ENCODE assay signal across 9 mouse cellular contexts in genomic region chr19:38915677-38916076, GRCm38 (mm10). TPM values are rescaled to one million over a fixed set of nuclear protein-coding genes. Genes with fewer than 3 reads are reported as not detected.
DNase-seq lines count a peak whose midpoint lies in the region; ATAC-seq and TF ChIP-seq lines count a peak whose summit lies in the region.
"Had no signal": no experiment of that assay in that cellular context is flagged by ENCODE, and none has a peak within 500 bp of the region (broad histone marks: within the 10 kb centered on the region; RNA-seq: fewer than 3 reads in every experiment).

No protein-coding gene starts in this region.

- H3K4me1 ChIP-seq in kidney, adult 2 months (ENCODE audit: control insufficient read depth, insufficient read depth, low read length): no peaks in the 10 kb centered on the region
- H3K4me1 ChIP-seq in kidney, embryonic 16.5 days (ENCODE audit: insufficient read depth, low read length): no peaks in the 10 kb centered on the region
- no peaks in the 10 kb centered on the region; the same call in 1 of the 2 replicates for H3K4me1 ChIP-seq in G1E (ENCODE audit: insufficient read depth, low read depth, low read length)
- no peaks in the 10 kb centered on the region for H3K4me1 ChIP-seq in hindbrain, embryonic 15.5 days (replicated peaks)
- H3K4me1 ChIP-seq: lung, embryonic 15.5 days had no signal

- DNase-seq in kidney, adult 2 months: peak; percentile 50
- no peak for DNase-seq in G1E (ENCODE audit: low spot score)
- DNase-seq in cerebellum, postnatal 25 days: peak; percentile 31 to 62
- DNase-seq in lung, postnatal 25 days (ENCODE audit: low spot score): peak; percentile 42
- DNase-seq in Muller cell, postnatal 12 days (ENCODE audit: inconsistent ontology term): no peak

- no peak overlapping the region for H3K4me3 ChIP-seq in kidney, adult 2 months (ENCODE audit: insufficient read depth, low read depth, low read length)
- no peak overlapping the region for H3K4me3 ChIP-seq in kidney, embryonic 16.5 days (ENCODE audit: low read length)
- no peak overlapping the region for H3K4me3 ChIP-seq in C2C12 (ENCODE audit: insufficient read depth, poor library complexity, severe bottlenecking)
- H3K4me3 ChIP-seq in G1E (ENCODE audit: low read depth, low read length): no peak overlapping the region
- no peak overlapping the region for H3K4me3 ChIP-seq in hindbrain, embryonic 15.5 days
- H3K4me3 ChIP-seq: lung, embryonic 15.5 days had no signal

- no peak overlapping the region for H3K9ac ChIP-seq in kidney, embryonic 16.5 days (replicated peaks; ENCODE audit: low read length)
- no peak overlapping the region for H3K9ac ChIP-seq in hindbrain, embryonic 15.5 days
- H3K9ac ChIP-seq: lung, embryonic 15.5 days had no signal

- 49% methylated on average over 3 of the region's 3 CpGs for WGBS in kidney, adult 2 months
- 52% methylated on average over 3 of the region's 3 CpGs for WGBS in kidney, embryonic 16.5 days
- 36% methylated on average over 3 of the region's 3 CpGs for WGBS in hindbrain, embryonic 15.5 days

- no peaks in the 10 kb centered on the region for H3K27me3 ChIP-seq in kidney, adult 2 months (replicated peaks; ENCODE audit: control insufficient read depth, insufficient read depth, low read length)
- no peaks in the 10 kb centered on the region for H3K27me3 ChIP-seq in kidney, embryonic 16.5 days (ENCODE audit: insufficient read depth, low read length)
- H3K27me3 ChIP-seq in C2C12 (ENCODE audit: control insufficient read depth, insufficient read depth, insufficient read length) (peaks cover 3% of the 10 kb centered on the region), G1E (ENCODE audit: insufficient read depth, low read length) (no peaks in the 10 kb centered on the region)
- H3K27me3 ChIP-seq in hindbrain, embryonic 15.5 days: no peaks in the 10 kb centered on the region
- H3K27me3 ChIP-seq: lung, embryonic 15.5 days had no signal

- no peaks in the 10 kb centered on the region for H3K79me3 ChIP-seq in C2C12 (ENCODE audit: low read depth)

- no peaks in the 10 kb centered on the region for H3K79me2 ChIP-seq in C2C12 (ENCODE audit: control insufficient read depth, insufficient read depth)

- H3K9me3 ChIP-seq in kidney, embryonic 16.5 days (ENCODE audit: low read length): no peaks in the 10 kb centered on the region
- no peaks in the 10 kb centered on the region for H3K9me3 ChIP-seq in G1E (replicated peaks)
- H3K9me3 ChIP-seq in hindbrain, embryonic 15.5 days: no peaks in the 10 kb centered on the region
- H3K9me3 ChIP-seq: lung, embryonic 15.5 days had no signal

- H3K36me3 ChIP-seq in kidney, adult 2 months (ENCODE audit: control insufficient read depth, insufficient read depth, low read length): no peaks in the 10 kb centered on the region
- H3K36me3 ChIP-seq in kidney, embryonic 16.5 days (ENCODE audit: insufficient read depth, low read length): peaks cover 12% of the 10 kb centered on the region; the same call in 1 of the 2 replicates
- H3K36me3 ChIP-seq in C2C12 (ENCODE audit: control insufficient read depth, insufficient read depth) (no peaks in the 10 kb centered on the region), G1E (replicated peaks) (peaks cover 32% of the 10 kb centered on the region)
- H3K36me3 ChIP-seq in hindbrain, embryonic 15.5 days: peaks cover 54% of the 10 kb centered on the region

- peak; percentile 52 for TF ChIP-seq CTCF in kidney, adult 2 months (conservative IDR thresholded peaks at IDR 0.05; ENCODE audit: insufficient read depth, insufficient read length, low read depth, low read length)
- TF ChIP-seq CTCF in C2C12 (IDR thresholded peaks at IDR 0.05; ENCODE audit: control insufficient read depth, insufficient read depth, insufficient read length): peak; percentile 13
- peak; percentile 52; the same call in 1 of the 2 replicates for TF ChIP-seq CTCF in G1E (IDR thresholded peaks at IDR 0.05; ENCODE audit: low read depth, low read length)

- no peak for TF ChIP-seq POLR2A in kidney, adult 2 months (IDR thresholded peaks at IDR 0.05; ENCODE audit: low read depth, low read length)

- no peak overlapping the region for H3K4me2 ChIP-seq in kidney, embryonic 16.5 days (replicated peaks; ENCODE audit: low read depth, low read length)
- H3K4me2 ChIP-seq in hindbrain, embryonic 15.5 days: no peak overlapping the region
- H3K4me2 ChIP-seq: lung, embryonic 15.5 days had no signal

- H3ac ChIP-seq in C2C12 (ENCODE audit: control insufficient read depth, insufficient read length, low read depth): no peak overlapping the region

- no peak overlapping the region for H3K27ac ChIP-seq in kidney, adult 2 months (ENCODE audit: insufficient read depth, low read depth, low read length)
- no peak overlapping the region for H3K27ac ChIP-seq in kidney, embryonic 16.5 days (ENCODE audit: low read length)
- no peak overlapping the region for H3K27ac ChIP-seq in hindbrain, embryonic 15.5 days (replicated peaks)
- H3K27ac ChIP-seq: lung, embryonic 15.5 days had no signal

- ATAC-seq in kidney, embryonic 16.5 days (ENCODE audit: low FRiP score, low TSS enrichment): no peak
- ATAC-seq in G1E (ENCODE audit: extremely low read depth, insufficient number of reproducible peaks, low FRiP score, poor library complexity, severe bottlenecking): no peak
- ATAC-seq in hindbrain, embryonic 15.5 days (ENCODE audit: low FRiP score, low read depth): peak; percentile 51; the same call in 1 of the 2 replicates

TF ChIP-seq in C2C12, 6 proteins besides CTCF, POLR2A, EP300 and RAD21:
- no peak for TF ChIP-seq CEBPB (IDR thresholded peaks at IDR 0.05; ENCODE audit: low read depth)
- TF ChIP-seq MYOG (IDR thresholded peaks at IDR 0.05; ENCODE audit: control insufficient read depth, extremely low read depth, insufficient read length): no peak
- no peak for TF ChIP-seq USF1 (IDR thresholded peaks at IDR 0.05; ENCODE audit: low read depth)
- TF ChIP-seq MAX (IDR thresholded peaks at IDR 0.05): no peak
- no peak for TF ChIP-seq FOSL1 (IDR thresholded peaks at IDR 0.05; ENCODE audit: insufficient read depth, low read length, poor library complexity, severe bottlenecking)
- TF ChIP-seq MYOD1 (IDR thresholded peaks at IDR 0.05; ENCODE audit: control insufficient read depth, insufficient read length, low read depth): no peak
TF ChIP-seq in C2C12: peak in this region for 0.

RNA-seq across cellular contexts. Expression of gene Hells, which starts 15.0 kb away (rescaled TPM):
- 0.12 and 0.34 TPM in 2 replicates for polyA plus RNA-seq in kidney, adult 2 months (2012; rRNA removed)
- 46.2 and 46.5 TPM in 2 replicates for polyA plus RNA-seq in kidney, embryonic 16.5 days (2015; fragmentation: Nextera tagmentation; extraction: Ambion mirVana)
- polyA plus RNA-seq in C2C12 (2012; fragmentation: generic; extraction: Trizol): 9.1 TPM
- 285 and 333 TPM in 2 replicates for total RNA-seq in G1E (2014; fragmentation: Nextera tagmentation)
- total RNA-seq in G1E (2017): 111 and 137 TPM in 2 replicates
- 14.1 and 17.4 TPM in 2 replicates for polyA plus RNA-seq in G1E (2012)
- polyA plus RNA-seq in hindbrain, embryonic 15.5 days (2015; fragmentation: Nextera tagmentation; extraction: Ambion mirVana): 10.9 and 12.4 TPM in 2 replicates

Comparison
In these comparisons a context has a peak if more than half of its experiments do, and no peak if none do; other contexts are left out.
1. DNase-seq: peak in kidney, adult 2 months (single experiment), cerebellum, postnatal 25 days (2 of 2) and lung, postnatal 25 days (single experiment); none in G1E (single experiment) and Muller cell, postnatal 12 days (single experiment).
2. Peak in every context shown above with its lines, with median percentiles within 50 percentile points of each other: CTCF ChIP-seq.